In genomic region chr5:122503015-122503759, GRCm38 (mm10) we compare ENCODE assay signal across 8 mouse cellular contexts. TPM values are rescaled to one million over a fixed set of nuclear protein-coding genes. Genes with fewer than 3 reads are reported as not detected.
DNase-seq lines count a peak whose midpoint lies in the region; ATAC-seq and TF ChIP-seq lines count a peak whose summit lies in the region.

No protein-coding gene starts in this region.

- TF ChIP-seq CTCF in kidney, adult 2 months (conservative IDR thresholded peaks at IDR 0.05; ENCODE audit: insufficient read depth, insufficient read length, low read depth, low read length): no peak
- TF ChIP-seq CTCF in MEL (IDR thresholded peaks at IDR 0.05 in 2 of 3, conservative IDR thresholded peaks at IDR 0.05 in 1 of 3; ENCODE audit: control insufficient read depth in 1 of 3, insufficient read depth in 1 of 3, low read depth in 2 of 3, low read length in 3 of 3, poor library complexity in 1 of 3, severe bottlenecking in 1 of 3): no peak

- peak overlapping the region; percentile 71 for H3K4me2 ChIP-seq in midbrain, embryonic 13.5 days (replicated peaks)

- WGBS in kidney, adult 2 months: 45% methylated on average over 15 of the region's 15 CpGs
- WGBS in hindbrain, embryonic 10.5 days: 38% methylated on average over 15 of the region's 15 CpGs
- 28% methylated on average over 15 of the region's 15 CpGs for WGBS in midbrain, embryonic 13.5 days

- peak overlapping the region; percentile 97 for H3K27ac ChIP-seq in kidney, adult 2 months (ENCODE audit: insufficient read depth, low read depth, low read length)
- no peak overlapping the region for H3K27ac ChIP-seq in MEL (ENCODE audit: control insufficient read depth, low read depth, low read length)
- peak overlapping the region; percentile 99 for H3K27ac ChIP-seq in hindbrain, embryonic 10.5 days
- H3K27ac ChIP-seq in midbrain, embryonic 13.5 days: peak overlapping the region; percentile 100

- TF ChIP-seq RAD21 in MEL (IDR thresholded peaks at IDR 0.05; ENCODE audit: low read depth, low read length): no peak

- peaks cover 3% of the 10 kb centered on the region; the same call in 1 of the 2 replicates for H3K36me3 ChIP-seq in kidney, adult 2 months (ENCODE audit: control insufficient read depth, insufficient read depth, low read length)
- peaks cover 8 to 23% of the 10 kb centered on the region in 2 experiments for H3K36me3 ChIP-seq in MEL (ENCODE audit: control insufficient read depth in 1 of 2, insufficient read depth in 2 of 2, low read length in 2 of 2)
- peaks cover 21% of the 10 kb centered on the region for H3K36me3 ChIP-seq in hindbrain, embryonic 10.5 days
- peaks cover under 1% of the 10 kb centered on the region; the same call in 1 of the 2 replicates for H3K36me3 ChIP-seq in midbrain, embryonic 13.5 days

- no peak for TF ChIP-seq POLR2A in kidney, adult 2 months (IDR thresholded peaks at IDR 0.05; ENCODE audit: low read depth, low read length)
- no peak for TF ChIP-seq POLR2A in MEL (IDR thresholded peaks at IDR 0.05; ENCODE audit: control insufficient read depth in 1 of 2, insufficient read depth in 1 of 2, low read depth in 1 of 2, low read length in 2 of 2, poor library complexity in 1 of 2)

- no peaks in the 10 kb centered on the region for H3K9me3 ChIP-seq in MEL (replicated peaks; ENCODE audit: insufficient read depth, low read length)
- peaks cover 4% of the 10 kb centered on the region for H3K9me3 ChIP-seq in hindbrain, embryonic 10.5 days
- H3K9me3 ChIP-seq in midbrain, embryonic 13.5 days: no peaks in the 10 kb centered on the region

- DNase-seq in kidney, adult 2 months: no peak
- DNase-seq in kidney, postnatal 14 days: no peak
- DNase-seq in MEL (ENCODE audit: low read depth, low spot score): no peak
- DNase-seq in hindbrain, embryonic 10.5 days (ENCODE audit: low spot score): no peak
- no peak for DNase-seq in urinary bladder, postnatal 14 days (ENCODE audit: low spot score)
- DNase-seq in gastrocnemius, postnatal 4 days (ENCODE audit: low spot score in 2 of 2): no peak
- DNase-seq in adrenal gland, adult 18-20 months (ENCODE audit: low spot score in 2 of 2): no peak

- no peak for TF ChIP-seq EP300 in MEL (IDR thresholded peaks at IDR 0.05; ENCODE audit: low read depth in 1 of 2, low read length in 2 of 2)

- H3K4me3 ChIP-seq in kidney, adult 2 months (ENCODE audit: insufficient read depth, low read depth, low read length): peak overlapping the region; percentile 93
- peak overlapping the region; percentile 87 to 88 for H3K4me3 ChIP-seq in MEL (ENCODE audit: control insufficient read depth in 1 of 2, insufficient read depth in 1 of 2, low read depth in 2 of 2, low read length in 2 of 2)
- peak overlapping the region; percentile 99 for H3K4me3 ChIP-seq in hindbrain, embryonic 10.5 days
- peak overlapping the region; percentile 96 for H3K4me3 ChIP-seq in midbrain, embryonic 13.5 days (replicated peaks)

- no peak for ATAC-seq in midbrain, embryonic 13.5 days

- H3K79me2 ChIP-seq in MEL (ENCODE audit: control insufficient read depth, insufficient read depth, low read length, poor library complexity): peaks cover 28% of the 10 kb centered on the region

- H3K4me1 ChIP-seq in kidney, adult 2 months (ENCODE audit: control insufficient read depth, insufficient read depth, low read length): peaks cover 12% of the 10 kb centered on the region; the same call in 1 of the 2 replicates
- peaks cover 12 to 13% of the 10 kb centered on the region in 2 experiments for H3K4me1 ChIP-seq in MEL (ENCODE audit: control insufficient read depth in 1 of 2, insufficient read depth in 2 of 2, low read length in 2 of 2)
- peaks cover 44% of the 10 kb centered on the region for H3K4me1 ChIP-seq in hindbrain, embryonic 10.5 days (replicated peaks)
- H3K4me1 ChIP-seq in midbrain, embryonic 13.5 days (replicated peaks): peaks cover 34% of the 10 kb centered on the region

- peak overlapping the region; percentile 91 for H3K9ac ChIP-seq in MEL (ENCODE audit: control insufficient read depth, low read depth, low read length, poor library complexity, severe bottlenecking)
- H3K9ac ChIP-seq in midbrain, embryonic 13.5 days (replicated peaks): peak overlapping the region; percentile 81

- H3K27me3 ChIP-seq in kidney, adult 2 months (replicated peaks; ENCODE audit: control insufficient read depth, insufficient read depth, low read length): no peaks in the 10 kb centered on the region
- H3K27me3 ChIP-seq in MEL (ENCODE audit: control insufficient read depth in 1 of 2, insufficient read depth in 2 of 2, low read length in 2 of 2): no peaks in the 10 kb centered on the region
- H3K27me3 ChIP-seq in hindbrain, embryonic 10.5 days (ENCODE audit: insufficient read depth, poor library complexity, severe bottlenecking): peaks cover 15% of the 10 kb centered on the region
- no peaks in the 10 kb centered on the region for H3K27me3 ChIP-seq in midbrain, embryonic 13.5 days

TF ChIP-seq in MEL, 35 proteins besides CTCF, POLR2A, EP300 and RAD21:
- TF ChIP-seq SIN3A (IDR thresholded peaks at IDR 0.05; ENCODE audit: low read length) (no peak), NRF1 (IDR thresholded peaks at IDR 0.05; ENCODE audit: insufficient read depth, low read depth, low read length, poor library complexity, severe bottlenecking) (no peak), TCF12 (IDR thresholded peaks at IDR 0.05; ENCODE audit: low read depth, low read length) (no peak), KAT2A (conservative IDR thresholded peaks at IDR 0.05; ENCODE audit: low read depth, low read length) (no peak), MAZ (IDR thresholded peaks at IDR 0.05; ENCODE audit: low read depth, low read length) (no peak), MYB (IDR thresholded peaks at IDR 0.05; ENCODE audit: low read depth, low read length) (no peak), MXI1 (IDR thresholded peaks at IDR 0.05; ENCODE audit: low read depth, low read length) (no peak), CHD1 (IDR thresholded peaks at IDR 0.05; ENCODE audit: low read depth, low read length) (no peak), ZKSCAN1 (IDR thresholded peaks at IDR 0.05; ENCODE audit: low read depth, low read length) (no peak), E2F4 (IDR thresholded peaks at IDR 0.05; ENCODE audit: borderline replicate concordance, low read depth, low read length) (no peak), POLR2AphosphoS2 (IDR thresholded peaks at IDR 0.05; ENCODE audit: low read length) (no peak), JUND (IDR thresholded peaks at IDR 0.05; ENCODE audit: low read depth, low read length) (no peak), RCOR1 (IDR thresholded peaks at IDR 0.05; ENCODE audit: low read depth, low read length) (no peak), TBP (IDR thresholded peaks at IDR 0.05; ENCODE audit: low read depth, low read length) (no peak), GATA1 (IDR thresholded peaks at IDR 0.05; ENCODE audit: low read depth, low read length) (no peak)

RNA-seq across cellular contexts. Expression of gene Atp2a2, which starts 1.2 kb away (rescaled TPM):
- 94.2 and 96.2 TPM in 2 replicates for polyA plus RNA-seq in kidney, adult 2 months (2012; rRNA removed)
- total RNA-seq in MEL (2012; rRNA removed): 115 and 117 TPM in 2 replicates
- 100 to 1,000 TPM; 176 to 199 TPM for polyA plus RNA-seq in MEL (2012; ENCODE audit: insufficient read depth in 1 of 2, insufficient read length in 2 of 2, low read depth in 1 of 2, low replicate concordance in 2 of 2, missing spikeins in 1 of 2)
- 38.8 and 41.9 TPM in 2 replicates for polyA plus RNA-seq in hindbrain, embryonic 10.5 days (2016; fragmentation: Nextera tagmentation; extraction: Ambion mirVana)
- polyA plus RNA-seq in midbrain, embryonic 13.5 days (2015; fragmentation: Nextera tagmentation; extraction: Ambion mirVana): 35.7 and 40.0 TPM in 2 replicates
- 100 to 1,000 TPM; 250 to 265 TPM for total RNA-seq in gastrocnemius, postnatal 4 days (2021)
- total RNA-seq in adrenal gland, adult 18-20 months (2021): 100 to 1,000 TPM; 198 to 199 TPM
